10 mouse cellular contexts compared by ENCODE assay signal in genomic region chr9:24777961-24778360, GRCm38 (mm10). TPM values are rescaled to one million over a fixed set of nuclear protein-coding genes. Genes with fewer than 3 reads are reported as not detected.
DNase-seq lines count a peak whose midpoint lies in the region; ATAC-seq lines count a peak whose summit lies in the region.
"Had no signal": no experiment of that assay in that cellular context is flagged by ENCODE, and none has a peak within 500 bp of the region (broad histone marks: within the 10 kb centered on the region; RNA-seq: fewer than 3 reads in every experiment).

No protein-coding gene starts in this region.

- ATAC-seq in midbrain, embryonic 12.5 days (ENCODE audit: low FRiP score, low read depth), result no peak
- no peak for ATAC-seq in midbrain, embryonic 15.5 days (replicated peaks)
- no peak for ATAC-seq in embryonic facial prominence, embryonic 12.5 days (ENCODE audit: insufficient number of reproducible peaks, insufficient read depth, low FRiP score, low TSS enrichment)
- ATAC-seq in neural tube, embryonic 13.5 days (ENCODE audit: low read depth), result no peak

- under 1% methylated on average over 14 of the region's 14 CpGs for WGBS in midbrain, embryonic 12.5 days
- WGBS in midbrain, embryonic 15.5 days, result under 1% methylated on average over 14 of the region's 14 CpGs
- under 1% methylated on average over 14 of the region's 14 CpGs for WGBS in embryonic facial prominence, embryonic 12.5 days
- WGBS in neural tube, embryonic 13.5 days, result 1% methylated on average over 14 of the region's 14 CpGs

- H3K9me3 ChIP-seq in midbrain, embryonic 12.5 days, result no peaks in the 10 kb centered on the region
- no peaks in the 10 kb centered on the region for H3K9me3 ChIP-seq in midbrain, embryonic 15.5 days
- no peaks in the 10 kb centered on the region for H3K9me3 ChIP-seq in embryonic facial prominence, embryonic 12.5 days
- H3K9me3 ChIP-seq in neural tube, embryonic 13.5 days, result no peaks in the 10 kb centered on the region

- H3K4me3 ChIP-seq in midbrain, embryonic 12.5 days, result no peak overlapping the region
- no peak overlapping the region for H3K4me3 ChIP-seq in midbrain, embryonic 15.5 days
- no peak overlapping the region for H3K4me3 ChIP-seq in embryonic facial prominence, embryonic 12.5 days
- no peak overlapping the region; the same call in 1 of the 2 replicates for H3K4me3 ChIP-seq in neural tube, embryonic 13.5 days
- H3K4me3 ChIP-seq: left cerebral cortex, adult 2 months had no signal

- no peak overlapping the region for H3K9ac ChIP-seq in midbrain, embryonic 12.5 days (replicated peaks)
- H3K9ac ChIP-seq in midbrain, embryonic 15.5 days, result no peak overlapping the region
- H3K9ac ChIP-seq in embryonic facial prominence, embryonic 12.5 days, result no peak overlapping the region
- no peak overlapping the region for H3K9ac ChIP-seq in neural tube, embryonic 13.5 days

- H3K27ac ChIP-seq in midbrain, embryonic 12.5 days (replicated peaks), result no peak overlapping the region
- no peak overlapping the region for H3K27ac ChIP-seq in midbrain, embryonic 15.5 days
- H3K27ac ChIP-seq in embryonic facial prominence, embryonic 12.5 days, result no peak overlapping the region
- no peak overlapping the region for H3K27ac ChIP-seq in neural tube, embryonic 13.5 days (replicated peaks)
- H3K27ac ChIP-seq: left cerebral cortex, adult 2 months had no signal

- no peaks in the 10 kb centered on the region for H3K36me3 ChIP-seq in midbrain, embryonic 12.5 days
- no peaks in the 10 kb centered on the region for H3K36me3 ChIP-seq in midbrain, embryonic 15.5 days (replicated peaks)
- H3K36me3 ChIP-seq in embryonic facial prominence, embryonic 12.5 days, result no peaks in the 10 kb centered on the region
- H3K36me3 ChIP-seq in neural tube, embryonic 13.5 days, result no peaks in the 10 kb centered on the region

- peak; percentile 60 for DNase-seq in heart, postnatal 25 days (ENCODE audit: low spot score)
- no peak for DNase-seq in testis, postnatal 10 days (ENCODE audit: low spot score)
- no peak for DNase-seq in kidney, adult 11 months
- DNase-seq in spleen, postnatal 36 days (ENCODE audit: low spot score in 2 of 2), result no peak

- peaks cover 96% of the 10 kb centered on the region for H3K27me3 ChIP-seq in midbrain, embryonic 12.5 days
- H3K27me3 ChIP-seq in midbrain, embryonic 15.5 days (replicated peaks), result peaks cover 90% of the 10 kb centered on the region
- peaks cover 81% of the 10 kb centered on the region for H3K27me3 ChIP-seq in embryonic facial prominence, embryonic 12.5 days
- peaks cover 99% of the 10 kb centered on the region for H3K27me3 ChIP-seq in neural tube, embryonic 13.5 days

- intact Hi-C loops in heart, postnatal 25 days (cut with DNase I), result loop anchor here (5.0 kb wide), 1 partner anchor 194 kb away; no protein-coding TSS in a partner anchor

- H3K4me1 ChIP-seq in midbrain, embryonic 12.5 days, result peaks cover 33% of the 10 kb centered on the region
- H3K4me1 ChIP-seq in midbrain, embryonic 15.5 days, result peaks cover 26% of the 10 kb centered on the region
- H3K4me1 ChIP-seq in embryonic facial prominence, embryonic 12.5 days, result peaks cover 13% of the 10 kb centered on the region
- H3K4me1 ChIP-seq in neural tube, embryonic 13.5 days (replicated peaks), result peaks cover 37% of the 10 kb centered on the region

- 0 out of 2 replicates have a peak overlapping the region, but pooled peaks have one; percentile 2 for H3K4me2 ChIP-seq in midbrain, embryonic 12.5 days (replicated peaks)
- no peak overlapping the region for H3K4me2 ChIP-seq in midbrain, embryonic 15.5 days
- H3K4me2 ChIP-seq in embryonic facial prominence, embryonic 12.5 days (replicated peaks), result 0 out of 2 replicates have a peak overlapping the region, but pooled peaks have one; percentile 18
- H3K4me2 ChIP-seq in neural tube, embryonic 13.5 days, result 0 out of 2 replicates have a peak overlapping the region, but pooled peaks have one; percentile 11

RNA-seq across cellular contexts. Expression of gene Tbx20, which starts 3.9 kb away (rescaled TPM):
- polyA plus RNA-seq in midbrain, embryonic 12.5 days (2016; fragmentation: Nextera tagmentation; extraction: Ambion mirVana), result 0.14 and 0.21 TPM in 2 replicates
- 0.04 and 0.14 TPM in 2 replicates for polyA plus RNA-seq in midbrain, embryonic 15.5 days (2015; fragmentation: Nextera tagmentation; extraction: Ambion mirVana)
- 0.15 and 0.75 TPM in 2 replicates for polyA plus RNA-seq in embryonic facial prominence, embryonic 12.5 days (2016; fragmentation: Nextera tagmentation; extraction: Ambion mirVana)
- total RNA-seq in heart, postnatal 25 days (2021), result 10 to 100 TPM; 88.9 to 92.6 TPM
- polyA plus RNA-seq in neural tube, embryonic 13.5 days (2015; fragmentation: Nextera tagmentation; extraction: Ambion mirVana), result 0.15 and 0.44 TPM in 2 replicates
- total RNA-seq: hematopoietic stem cell, adult 5-6 weeks; left cerebral cortex, adult 2 months had no signal
